Mouse (Mus musculus) megakaryocyte, embryonic 14.5 days (primary cell): ENCODE measurements around the gene Trim39.

Experiments used
- FLI1 ChIP-seq: IDR thresholded peaks from 2 replicates; pipeline ENCODE4 v1.6.1; 2012; ENCODE audit warnings: low read length, inconsistent platforms, mixed read lengths
- GATA1 ChIP-seq: IDR thresholded peaks from 3 replicates; pipeline ENCODE4 v1.6.1; 2012; ENCODE audit warnings: mixed read lengths, low read length, inconsistent platforms, borderline replicate concordance

GRCm38 (mm10) chr17:36264273-36264925, 7.6 kb downstream of the Trim39 start:
- no peak for TF ChIP-seq GATA1
- TF ChIP-seq FLI1, result no peak
